Mouse (Mus musculus) cortical plate, adult 2 months (tissue): ENCODE data around the gene Slitrk2. TPM values are rescaled to one million over a fixed set of nuclear protein-coding genes. Genes with fewer than 3 reads are reported as not detected.

ENCODE experiments used
- H3K27ac ChIP-seq: fragments of 200-500 bp; 2 replicates; pipeline ENCODE4 v1.5.1; 2012; ENCODE audit warnings: low read length, control low read depth, inconsistent platforms; ENCODE audit not compliant: insufficient read depth
- H3K4me1 ChIP-seq: fragments of 200-500 bp; 2 replicates; pipeline ENCODE4 v1.6.1; 2011; ENCODE audit warnings: low read length; ENCODE audit not compliant: control insufficient read depth, insufficient read depth
- H3K4me3 ChIP-seq: fragments of 200-500 bp; 2 replicates; pipeline ENCODE4 v1.5.1; 2011; ENCODE audit warnings: mild to moderate bottlenecking, low read length, control low read depth; ENCODE audit not compliant: insufficient read depth
- CTCF ChIP-seq: fragments of 200-500 bp; IDR thresholded peaks from 2 replicates; pipeline ENCODE4 v1.5.1; 2011; ENCODE audit warnings: mild to moderate bottlenecking, control low read depth, low read length; ENCODE audit not compliant: insufficient read depth; ENCODE audit errors: extremely low read depth
- POLR2A ChIP-seq: fragments of 200-500 bp; IDR thresholded peaks from 2 replicates; pipeline ENCODE4 v1.6.1; 2011; ENCODE audit warnings: mild to moderate bottlenecking, low read length, control low read depth; ENCODE audit not compliant: insufficient read depth; ENCODE audit errors: extremely low read depth
- polyA plus RNA-seq: library from polyadenylated mRNA; depleted of rRNA; stranded (reverse); fragments of >200 nt; gene quantifications from 2 replicates; pipeline ENCODE4 v1.2.3, GENCODE M21; 2012; rRNA removed

Gene Slitrk2
- 11.4 and 12.4 TPM in 2 replicates for polyA plus RNA-seq

DNA sequence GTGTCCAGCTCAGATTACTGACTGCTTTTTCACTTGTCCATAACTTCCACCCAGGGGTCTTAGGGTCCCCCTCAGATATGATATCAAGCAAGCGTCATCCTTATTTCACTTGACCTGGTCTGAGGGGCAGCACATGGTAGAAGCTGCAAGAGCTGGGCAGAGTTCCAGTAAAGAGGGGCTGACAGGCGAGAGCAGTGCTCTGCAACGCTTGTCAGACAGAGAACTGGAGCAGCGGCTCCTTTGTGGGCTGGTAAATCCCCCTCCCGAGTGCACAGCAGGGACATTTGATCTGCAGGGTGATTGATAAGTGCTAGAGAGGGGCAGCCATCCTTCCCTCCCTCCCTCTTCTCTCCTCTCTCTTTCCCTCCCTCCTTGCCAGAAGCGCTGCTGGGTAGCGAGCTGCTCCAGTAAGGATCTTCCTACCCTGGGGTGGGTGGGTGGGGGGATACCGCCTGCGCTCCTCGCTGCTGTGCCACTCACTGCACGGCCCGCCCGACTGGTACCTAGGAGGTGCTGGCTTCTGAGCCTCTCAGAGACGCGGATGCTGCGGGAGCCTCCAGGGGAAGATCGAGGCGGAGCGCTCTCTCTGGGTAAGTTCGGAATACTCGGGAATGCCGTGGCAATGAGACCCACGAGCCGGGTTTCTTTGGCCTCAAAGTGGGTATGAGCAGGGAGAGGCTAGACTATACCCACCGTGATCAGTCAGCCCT lies at the start of gene Slitrk2:
Slitrk2 (plus strand) TSS at position 408 of the 710 bp plus-strand sequence.
- H3K4me3 ChIP-seq: peak within 1 kb of the TSS; percentile 95
- H3K4me1 ChIP-seq: peaks cover 2% of the 10 kb centered on the region; the same call in 1 of the 2 replicates
- TF ChIP-seq POLR2A (no peak), CTCF (no peak)
- H3K27ac ChIP-seq: peak within 1 kb of the TSS; percentile 98

DNA sequence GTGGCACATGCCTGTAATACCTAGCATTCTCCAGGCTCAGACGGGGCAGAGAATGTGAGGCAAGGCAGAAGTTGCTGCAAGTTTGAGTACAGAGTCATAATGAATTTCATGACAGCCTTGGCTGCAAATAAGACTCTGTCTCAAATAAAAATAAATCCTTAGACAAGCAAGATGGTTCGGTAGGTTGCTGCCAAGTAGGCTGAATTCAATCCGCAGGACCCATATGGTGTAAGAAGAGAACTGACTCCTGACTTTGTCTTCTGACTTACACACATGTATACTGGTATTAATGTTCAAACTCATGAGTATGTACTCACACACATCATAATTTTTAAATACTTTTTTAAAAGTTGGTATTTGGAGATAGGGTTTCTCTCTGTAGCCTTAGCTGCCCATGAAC lies 43.6 kb upstream of the Slitrk2 start:
- no peak for TF ChIP-seq CTCF
- TF ChIP-seq POLR2A: no peak
- Histone ChIP-seq H3K4me3 (no peak overlapping the region), H3K27ac (no peak overlapping the region), H3K4me1 (no peaks in the 10 kb centered on the region)

DNA sequence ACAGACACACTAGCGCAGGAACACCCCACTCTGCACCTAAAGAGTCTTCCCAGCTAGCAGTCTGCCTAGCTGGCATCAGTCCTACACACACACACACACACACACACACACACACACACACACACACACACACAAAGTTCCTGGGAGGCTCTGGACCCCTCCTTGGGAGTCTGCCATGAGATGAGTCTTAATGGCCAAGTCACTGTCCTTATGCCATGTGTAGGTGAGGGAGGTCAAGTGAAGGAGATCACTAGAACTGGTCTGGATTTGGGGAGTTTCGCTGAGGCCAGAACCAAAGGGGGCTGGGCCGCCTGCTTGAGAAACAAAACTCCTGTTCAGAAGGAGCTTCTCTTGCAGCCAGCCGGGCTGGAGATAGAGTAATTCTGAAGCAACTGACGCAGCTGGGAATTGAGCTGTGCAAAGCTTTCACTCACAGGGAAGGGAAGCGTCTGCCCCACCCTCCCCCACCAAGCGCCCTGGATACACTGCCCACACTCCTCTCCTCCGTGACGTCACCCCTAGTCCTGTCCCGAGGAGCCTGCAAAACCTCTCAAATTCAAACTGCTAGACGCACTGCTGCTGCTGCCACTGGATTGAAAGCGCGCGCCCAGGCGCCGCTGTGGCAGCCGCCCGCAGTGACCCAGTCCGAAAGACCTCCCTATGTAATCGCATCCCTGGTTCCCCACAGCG lies 3.5 kb downstream of the Slitrk2 start:
- peak overlapping the region; percentile 73 for H3K27ac ChIP-seq
- TF ChIP-seq POLR2A (peak; percentile 45; the same call in 1 of the 2 replicates), CTCF (no peak)
- H3K4me3 ChIP-seq: peak overlapping the region; percentile 62
- peaks cover 2% of the 10 kb centered on the region; the same call in 1 of the 2 replicates for H3K4me1 ChIP-seq

- Histone ChIP-seq H3K4me3 (no peak overlapping the region; the same call in 1 of the 2 replicates), H3K4me1 (no peaks in the 10 kb centered on the region), H3K27ac (no peak overlapping the region)
- TF ChIP-seq CTCF: no peak
- TF ChIP-seq POLR2A: no peak
Measured at GRCm38 (mm10) chrX:66657365-66657764, 8.2 kb downstream of the Slitrk2 start.

DNA sequence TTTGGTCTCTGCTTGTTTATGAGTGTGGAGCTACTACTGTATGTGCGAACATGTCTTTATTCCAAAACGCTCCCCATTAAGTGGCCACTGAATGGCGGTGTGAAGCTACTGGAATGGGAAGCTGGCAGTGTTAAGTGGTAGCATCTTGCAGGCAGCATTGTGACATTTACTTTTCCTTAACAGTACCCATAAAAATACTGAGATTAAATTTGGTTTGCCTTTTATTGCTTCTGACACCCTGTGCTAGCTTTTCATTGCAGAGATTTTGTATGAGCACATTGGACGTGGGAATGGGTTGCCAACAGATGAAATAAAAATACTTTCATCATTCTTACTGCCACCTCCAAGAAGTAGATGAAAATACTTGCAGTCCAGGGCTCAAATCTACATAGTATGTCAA lies 27.8 kb downstream of the Slitrk2 start:
- no peaks in the 10 kb centered on the region for H3K4me1 ChIP-seq
- no peak overlapping the region for H3K27ac ChIP-seq
- no peak overlapping the region for H3K4me3 ChIP-seq
- TF ChIP-seq CTCF (no peak), POLR2A (no peak)

GRCm38 (mm10) chrX:66678646-66679045 lies 29.5 kb downstream of the Slitrk2 start:
- H3K27ac ChIP-seq: no peak overlapping the region
- no peak overlapping the region for H3K4me3 ChIP-seq
- TF ChIP-seq POLR2A: no peak
- TF ChIP-seq CTCF: no peak
- no peaks in the 10 kb centered on the region for H3K4me1 ChIP-seq
